Mouse (Mus musculus) kidney, embryonic 15.5 days (tissue): ENCODE data around the gene Ddx24. TPM values are rescaled to one million over a fixed set of nuclear protein-coding genes. Genes with fewer than 3 reads are reported as not detected.

Experiments used
- ATAC-seq: fragments of 200-750 bp; cut with Nextera tagmentation; replicated peaks from 2 replicates; pipeline ENCODE4 v1.8.0; 2017; ENCODE audit warnings: moderate TSS enrichment; ENCODE audit not compliant: low FRiP score
- H3K27ac ChIP-seq: fragments of 300-500 bp; sonication (generic); 2 replicates; pipeline ENCODE4 v1.5.1; 2015; ENCODE audit warnings: mild to moderate bottlenecking, inconsistent platforms
- H3K27me3 ChIP-seq: fragments of 300-500 bp; sonication (generic); 2 replicates; pipeline ENCODE4 v1.6.1; 2015; ENCODE audit warnings: inconsistent platforms
- H3K36me3 ChIP-seq: fragments of 300-500 bp; sonication (generic); 2 replicates; pipeline ENCODE4 v1.6.1; 2015; ENCODE audit warnings: inconsistent platforms
- H3K4me1 ChIP-seq: fragments of 300-500 bp; sonication (generic); 2 replicates; pipeline ENCODE4 v1.6.1; 2015; ENCODE audit warnings: inconsistent platforms
- H3K4me2 ChIP-seq: fragments of 300-500 bp; sonication (generic); 2 replicates; pipeline ENCODE4 v1.6.1; 2015; ENCODE audit warnings: moderate library complexity, mild to moderate bottlenecking, inconsistent platforms
- H3K4me3 ChIP-seq: fragments of 300-500 bp; sonication (generic); replicated peaks from 2 replicates; pipeline ENCODE4 v1.5.1; 2015; ENCODE audit warnings: mild to moderate bottlenecking, inconsistent platforms
- H3K9ac ChIP-seq: fragments of 300-500 bp; sonication (generic); 2 replicates; pipeline ENCODE4 v1.6.1; 2015; ENCODE audit warnings: mild to moderate bottlenecking, inconsistent platforms
- H3K9me3 ChIP-seq: fragments of 300-500 bp; sonication (generic); replicated peaks from 2 replicates; pipeline ENCODE4 v1.6.1; 2016; ENCODE audit warnings: inconsistent platforms
- WGBS: fragments of 180-500 bp; shearing (Covaris S2); methylation state at CpG from one replicate; pipeline ENCODE4 v1.1.7; 2015; ENCODE audit warnings: mixed read lengths; 5-methylcytosine and 5-hydroxymethylcytosine counted together
- polyA plus RNA-seq: library from polyadenylated mRNA; unstranded; fragments of >200 nt; fragmentation: Nextera tagmentation; extraction: Ambion mirVana; gene quantifications from 2 replicates; pipeline ENCODE4 v1.2.1, GENCODE M21; 2015

Ddx24 gene
- polyA plus RNA-seq, 1 experiment from 2014 or later: 96.4 TPM

DNA sequence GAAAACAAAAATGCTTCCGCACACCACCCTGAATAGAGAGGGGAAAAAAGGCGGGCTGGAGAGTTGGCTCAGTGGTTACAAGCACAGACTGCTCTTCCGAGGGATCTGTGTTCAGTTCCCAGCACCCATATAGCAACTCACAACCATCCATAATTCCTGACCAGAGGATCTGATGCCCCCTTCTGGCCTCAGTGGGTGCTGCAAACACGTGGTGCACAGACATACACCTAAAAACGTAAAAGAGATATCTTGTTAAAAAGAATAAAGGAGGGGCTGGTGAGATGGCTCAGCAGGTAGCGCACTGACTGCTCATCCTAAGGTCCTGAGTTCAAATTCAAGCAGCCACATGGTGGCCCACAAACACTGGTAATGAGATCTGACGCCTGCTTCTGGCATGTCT, 1.1 kb upstream of the Ddx24 start:
- Histone ChIP-seq H3K27ac (no peak overlapping the region), H3K36me3 (peaks cover 11% of the 10 kb centered on the region), H3K9me3 (no peaks in the 10 kb centered on the region), H3K27me3 (no peaks in the 10 kb centered on the region), H3K4me2 (no peak overlapping the region), H3K4me3 (no peak overlapping the region), H3K9ac (no peak overlapping the region), H3K4me1 (peaks cover 25% of the 10 kb centered on the region)
- 86% methylated on average over 7 of the region's 7 CpGs for WGBS
- no peak for ATAC-seq

DNA sequence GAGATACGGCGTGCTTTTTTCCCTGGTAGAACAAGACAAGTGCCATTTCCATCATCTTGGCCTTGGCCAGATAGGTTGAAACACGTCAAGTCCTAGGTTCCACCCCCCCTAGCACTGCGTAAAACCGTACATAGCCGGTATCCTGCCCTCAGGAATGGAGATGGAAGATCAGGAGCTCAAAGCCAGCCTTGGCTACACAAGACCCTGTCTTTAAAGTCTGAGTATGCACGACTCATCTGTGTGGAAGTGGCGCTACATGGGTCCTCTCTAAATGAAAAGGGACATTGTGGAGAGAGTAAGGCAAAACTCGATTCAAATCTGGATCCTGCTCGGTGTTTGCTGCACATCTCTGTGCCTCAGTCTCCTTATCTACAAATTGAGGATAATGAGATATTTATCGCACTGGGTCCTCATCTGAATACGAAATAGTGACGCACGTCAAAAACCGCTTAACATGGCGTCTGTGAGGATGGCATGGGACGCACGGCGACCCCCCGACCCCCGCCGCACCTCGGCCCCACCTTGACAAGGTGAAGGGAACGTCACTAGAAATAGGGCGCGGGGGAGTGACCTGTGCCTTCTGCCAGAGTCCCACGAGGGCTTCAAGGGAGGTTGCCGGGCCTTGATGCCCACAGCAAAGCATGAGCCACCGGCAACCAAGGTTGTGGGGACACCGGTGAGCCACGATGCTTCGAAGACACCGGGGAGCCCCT, 458 bp downstream of the Ddx24 start:
- WGBS: 9% methylated on average over 33 of the region's 33 CpGs
- peaks cover 31% of the 10 kb centered on the region for H3K4me1 ChIP-seq
- ATAC-seq: no peak; the same call in 1 of the 2 replicates

DNA sequence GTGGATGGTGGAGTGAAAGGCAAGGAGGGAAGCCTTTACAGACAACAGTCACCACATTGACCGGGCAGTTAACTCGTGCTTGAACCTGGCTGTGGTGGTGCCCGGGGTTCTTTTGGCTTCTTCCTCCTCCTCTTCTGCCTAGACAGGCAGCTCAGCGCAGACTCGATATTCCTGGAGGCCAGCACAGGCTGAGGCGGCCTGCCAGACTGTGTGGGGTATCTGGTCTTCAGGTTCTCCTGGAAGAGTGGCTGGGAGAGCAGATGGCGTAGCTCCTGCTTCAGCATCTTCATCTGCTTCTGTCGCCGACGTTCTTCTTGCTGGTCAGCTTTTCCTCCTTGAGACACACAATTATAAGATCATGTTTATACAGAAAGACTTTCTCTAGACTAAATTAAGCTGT, 17.5 kb downstream of the Ddx24 start:
- no peaks in the 10 kb centered on the region for H3K4me1 ChIP-seq
- no peak overlapping the region for H3K4me2 ChIP-seq
- 94% methylated on average over 10 of the region's 10 CpGs for WGBS
- no peak overlapping the region for H3K27ac ChIP-seq
- no peak overlapping the region for H3K9ac ChIP-seq
- H3K4me3 ChIP-seq: no peak overlapping the region
- no peaks in the 10 kb centered on the region for H3K9me3 ChIP-seq
- no peaks in the 10 kb centered on the region for H3K27me3 ChIP-seq
- no peak for ATAC-seq
- peaks cover 93% of the 10 kb centered on the region for H3K36me3 ChIP-seq

More for the DNA sequence above, 458 bp downstream of the Ddx24 start:
- Histone ChIP-seq H3K36me3 (peaks cover 11% of the 10 kb centered on the region), H3K4me2 (peak overlapping the region; percentile 87), H3K4me3 (peak overlapping the region; percentile 99), H3K27ac (0 out of 2 replicates have a peak overlapping the region, but pooled peaks have one; percentile 41), H3K27me3 (no peaks in the 10 kb centered on the region), H3K9me3 (no peaks in the 10 kb centered on the region), H3K9ac (peak overlapping the region; percentile 96)

DNA sequence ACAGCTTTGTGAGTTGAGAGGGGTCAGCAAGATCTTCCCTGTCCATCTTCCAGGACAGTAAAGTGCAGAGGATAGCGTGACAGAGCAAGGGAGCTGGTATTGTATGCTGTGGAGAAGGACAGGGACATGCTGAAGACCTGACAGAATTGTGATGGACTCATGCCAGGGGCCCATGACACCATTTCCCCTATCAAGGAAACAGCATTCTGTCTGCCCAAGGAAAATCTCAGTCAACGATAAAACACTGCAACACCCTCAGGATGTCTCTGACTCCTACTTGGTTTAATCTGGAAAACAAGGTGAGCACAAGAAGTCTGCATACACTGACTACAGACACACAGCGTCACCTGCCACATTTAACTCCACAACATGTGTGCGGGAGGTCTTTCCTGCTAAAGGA, 17.9 kb downstream of the Ddx24 start, which contains the start of gene 9330161L09Rik:
Gene 9330161L09Rik, minus strand, starts transcription at position 101 of the 400 bp plus-strand sequence.
- H3K27me3 ChIP-seq: no peaks in the 10 kb centered on the region
- H3K4me3 ChIP-seq: no peak within 1 kb of the TSS
- no peak for ATAC-seq
- no peak within 1 kb of the TSS for H3K27ac ChIP-seq
- H3K36me3 ChIP-seq: peaks cover 91% of the 10 kb centered on the region
- no peak within 1 kb of the TSS for H3K9ac ChIP-seq
- no peak within 1 kb of the TSS for H3K4me2 ChIP-seq
- H3K9me3 ChIP-seq: no peaks in the 10 kb centered on the region
- H3K4me1 ChIP-seq: no peaks in the 10 kb centered on the region
- WGBS: 97% methylated on average over 4 of the region's 4 CpGs

DNA sequence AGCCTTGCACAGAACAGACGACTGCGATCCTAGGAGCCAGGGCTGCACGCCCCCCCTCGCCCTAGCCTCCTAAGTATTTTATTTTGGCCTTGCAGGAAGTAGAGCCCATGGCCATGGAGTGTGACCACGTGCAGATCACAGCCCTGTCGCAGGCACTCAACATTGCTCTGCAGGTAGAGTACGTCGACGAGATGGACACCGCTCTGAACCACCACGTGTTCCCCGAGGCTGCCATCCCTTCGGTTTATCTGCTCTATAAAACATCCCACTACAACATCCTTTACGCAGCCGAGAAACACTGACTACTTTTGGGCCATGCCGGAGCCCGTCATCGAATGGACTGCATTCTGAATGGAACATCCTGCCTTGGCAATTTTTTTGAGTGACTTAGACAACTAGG, 21.5 kb downstream of the Ddx24 start:
- ATAC-seq: no peak
- Histone ChIP-seq H3K4me3 (no peak overlapping the region), H3K4me1 (no peaks in the 10 kb centered on the region), H3K27ac (no peak overlapping the region), H3K27me3 (no peaks in the 10 kb centered on the region), H3K9ac (no peak overlapping the region), H3K4me2 (no peak overlapping the region), H3K9me3 (no peaks in the 10 kb centered on the region), H3K36me3 (peaks cover 66% of the 10 kb centered on the region)
- 85% methylated on average over 18 of the region's 18 CpGs for WGBS

DNA sequence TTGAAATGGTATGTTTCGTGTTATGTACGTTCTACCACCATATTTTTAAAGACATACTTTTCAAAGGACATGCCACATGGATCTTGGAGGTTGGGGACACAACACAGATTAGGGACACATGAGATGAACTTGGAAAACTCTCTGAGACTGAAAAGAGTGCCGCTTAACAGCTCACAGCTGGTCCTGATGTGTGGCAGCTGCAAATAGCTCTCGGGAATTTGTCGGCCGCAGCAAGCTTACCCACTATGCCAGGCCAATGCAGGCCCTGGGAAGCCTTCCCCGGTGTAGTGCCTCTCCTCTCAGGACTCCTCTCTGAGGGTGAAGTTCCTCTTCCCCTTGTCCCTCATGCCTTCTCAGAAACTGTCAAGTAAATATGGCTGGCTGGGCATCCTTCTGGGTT, 28.9 kb downstream of the Ddx24 start:
- H3K4me2 ChIP-seq: no peak overlapping the region
- peaks cover 11% of the 10 kb centered on the region for H3K4me1 ChIP-seq
- no peak overlapping the region for H3K4me3 ChIP-seq
- 87% methylated on average over 7 of the region's 7 CpGs for WGBS
- no peak for ATAC-seq
- no peak overlapping the region for H3K9ac ChIP-seq
- H3K9me3 ChIP-seq: no peaks in the 10 kb centered on the region
- H3K27me3 ChIP-seq: no peaks in the 10 kb centered on the region
- 0 out of 2 replicates have a peak, but pooled peaks cover 5% of the 10 kb centered on the region for H3K36me3 ChIP-seq
- no peak overlapping the region for H3K27ac ChIP-seq

DNA sequence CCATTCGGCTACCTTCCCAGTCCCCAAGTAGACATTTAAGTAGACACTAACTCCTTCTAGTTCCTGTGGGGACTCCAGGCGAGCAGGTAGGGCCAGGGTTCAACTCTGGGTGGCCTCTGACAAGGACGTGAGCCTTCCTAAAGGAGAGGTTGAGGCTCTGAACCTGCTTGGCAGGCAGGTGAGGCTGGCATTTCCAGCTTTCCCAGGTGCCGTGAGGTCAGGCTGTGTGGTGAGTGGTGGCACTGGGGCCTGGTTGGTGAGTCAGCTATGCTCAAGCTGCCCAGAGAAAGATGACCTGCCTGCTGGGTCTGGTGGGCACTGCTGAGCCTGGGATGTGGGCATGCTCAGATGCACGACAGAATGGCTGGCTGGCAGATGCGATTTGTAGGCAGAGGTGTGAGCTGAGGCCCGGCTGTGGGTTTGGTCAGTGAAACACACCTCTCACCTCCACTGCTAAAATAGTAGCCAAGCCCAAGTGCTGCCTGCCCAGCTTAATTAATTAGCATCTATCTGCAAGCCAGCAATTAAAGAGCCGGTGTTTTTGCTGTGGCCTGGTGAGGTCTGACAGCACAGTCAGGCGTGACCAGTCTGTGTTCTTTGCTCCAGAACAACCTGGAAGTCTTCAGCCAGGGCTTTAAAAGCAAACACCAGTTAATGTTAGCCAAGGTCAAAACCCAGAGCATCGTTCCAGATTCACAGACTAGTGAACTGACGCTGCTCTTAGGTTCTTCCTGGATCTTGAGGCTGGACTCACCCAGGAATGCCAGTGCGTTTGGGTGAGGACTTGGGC, 29.9 kb downstream of the Ddx24 start:
- H3K36me3 ChIP-seq: no peaks in the 10 kb centered on the region
- H3K27me3 ChIP-seq: no peaks in the 10 kb centered on the region
- H3K4me1 ChIP-seq: peaks cover 11% of the 10 kb centered on the region
- 45% methylated on average over 12 of the region's 12 CpGs for WGBS
- H3K4me2 ChIP-seq: no peak overlapping the region
- no peak overlapping the region for H3K9ac ChIP-seq
- H3K9me3 ChIP-seq: no peaks in the 10 kb centered on the region
- H3K4me3 ChIP-seq: no peak overlapping the region
- peak; percentile 37 for ATAC-seq
- peak overlapping the region; percentile 23; the same call in 1 of the 2 replicates for H3K27ac ChIP-seq

DNA sequence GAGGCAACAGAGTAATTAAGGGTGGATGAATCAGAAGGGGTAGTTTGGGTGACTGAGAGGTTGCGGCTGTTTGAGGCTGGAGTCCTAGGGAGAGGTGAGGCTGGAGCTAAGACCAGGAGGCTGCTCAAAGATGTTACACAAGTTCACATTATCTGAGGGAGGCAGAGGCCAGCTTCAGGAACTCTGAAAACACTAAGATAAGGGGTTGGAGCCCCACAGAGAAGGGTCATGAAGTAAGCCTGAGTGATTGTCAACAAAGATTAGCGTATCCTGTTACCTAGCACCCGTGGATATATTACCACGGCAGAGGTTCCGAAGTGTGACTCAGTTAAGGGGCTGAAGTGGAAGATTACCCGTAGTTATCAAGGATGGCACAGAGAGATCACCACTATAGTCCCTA, 32.1 kb downstream of the Ddx24 start:
- Histone ChIP-seq H3K4me2 (no peak overlapping the region), H3K27me3 (no peaks in the 10 kb centered on the region), H3K36me3 (no peaks in the 10 kb centered on the region), H3K4me3 (no peak overlapping the region), H3K9ac (no peak overlapping the region), H3K27ac (no peak overlapping the region), H3K9me3 (no peaks in the 10 kb centered on the region), H3K4me1 (peaks cover 17% of the 10 kb centered on the region)
- ATAC-seq: no peak
- 40% methylated on average over 6 of the region's 6 CpGs for WGBS

DNA sequence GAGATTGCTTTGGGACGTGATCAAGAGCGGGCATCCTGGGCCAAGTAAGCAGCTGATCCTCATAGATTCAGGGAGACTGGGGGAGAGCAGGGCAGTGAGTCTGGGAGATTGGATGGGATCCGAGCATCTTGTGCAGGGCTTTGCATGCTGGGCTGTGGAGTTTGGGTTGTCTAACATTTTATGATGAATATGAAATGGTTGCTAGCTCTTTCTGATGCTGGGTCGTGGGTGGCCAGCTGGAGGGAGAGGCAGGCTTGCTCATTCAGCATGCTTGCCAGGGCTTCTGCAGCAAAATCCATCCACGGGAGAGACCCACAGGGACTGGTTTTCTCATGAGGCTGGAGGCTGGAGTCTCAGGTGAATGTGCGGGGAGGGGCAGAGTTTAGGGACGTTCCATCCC, 34.5 kb downstream of the Ddx24 start:
- H3K4me2 ChIP-seq: no peak overlapping the region
- no peak overlapping the region for H3K9ac ChIP-seq
- H3K9me3 ChIP-seq: no peaks in the 10 kb centered on the region
- H3K36me3 ChIP-seq: no peaks in the 10 kb centered on the region
- WGBS: 76% methylated on average over 7 of the region's 7 CpGs
- peaks cover 15% of the 10 kb centered on the region for H3K4me1 ChIP-seq
- H3K27ac ChIP-seq: no peak overlapping the region
- no peak overlapping the region for H3K4me3 ChIP-seq
- no peak for ATAC-seq
- H3K27me3 ChIP-seq: no peaks in the 10 kb centered on the region

DNA sequence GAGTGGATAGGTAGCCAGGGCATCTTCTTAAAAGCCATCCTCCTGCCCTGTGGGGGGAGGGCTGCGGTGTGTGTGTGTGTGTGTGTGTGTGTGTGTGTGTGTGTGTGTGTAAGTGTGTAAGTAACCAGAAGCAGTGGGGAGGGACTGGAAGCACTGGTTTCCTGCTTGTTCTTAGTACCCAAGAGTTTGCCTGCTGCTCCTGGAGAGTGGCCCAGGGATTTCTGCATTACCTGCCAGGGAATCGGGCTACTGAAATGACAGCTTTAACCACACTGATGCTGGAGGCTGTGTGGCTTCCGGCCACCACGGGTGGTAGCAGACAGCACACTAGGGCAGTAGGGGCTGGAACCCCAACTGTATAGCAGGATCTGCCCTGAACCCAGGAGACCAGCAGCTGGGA, 35.6 kb downstream of the Ddx24 start:
- Histone ChIP-seq H3K4me2 (no peak overlapping the region), H3K9ac (no peak overlapping the region), H3K27me3 (no peaks in the 10 kb centered on the region), H3K4me1 (peaks cover 7% of the 10 kb centered on the region), H3K4me3 (no peak overlapping the region), H3K27ac (no peak overlapping the region), H3K9me3 (no peaks in the 10 kb centered on the region), H3K36me3 (no peaks in the 10 kb centered on the region)
- WGBS: 76% methylated on average over 4 of the region's 4 CpGs
- no peak for ATAC-seq

DNA sequence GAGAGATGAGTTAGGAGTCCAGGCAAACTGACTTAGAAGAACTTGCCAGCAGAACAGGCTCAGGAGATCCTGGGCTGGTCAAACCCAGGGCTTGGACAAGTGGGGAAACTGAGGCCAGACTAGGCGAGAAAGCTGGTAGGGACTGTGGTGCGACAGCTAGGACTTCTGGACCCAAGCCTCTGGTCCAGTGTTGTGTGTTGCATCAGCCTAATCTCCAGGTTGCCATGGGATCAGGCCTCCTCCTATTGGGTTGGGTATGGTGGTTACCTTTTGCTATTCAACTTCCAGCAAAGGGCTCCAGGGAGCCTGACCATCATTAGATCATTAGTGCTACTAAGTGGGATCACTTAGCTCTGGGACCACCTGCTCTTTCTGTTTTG, 36.3 kb downstream of the Ddx24 start:
- WGBS: 85% methylated on average over 2 of the region's 2 CpGs
- peaks cover 7% of the 10 kb centered on the region for H3K4me1 ChIP-seq
- no peaks in the 10 kb centered on the region for H3K27me3 ChIP-seq
- H3K4me3 ChIP-seq: peak overlapping the region; percentile 72
- peak overlapping the region; percentile 68 for H3K9ac ChIP-seq
- H3K4me2 ChIP-seq: peak overlapping the region; percentile 76
- H3K36me3 ChIP-seq: no peaks in the 10 kb centered on the region
- ATAC-seq: no peak
- H3K9me3 ChIP-seq: no peaks in the 10 kb centered on the region
- no peak overlapping the region for H3K27ac ChIP-seq
